Mouse (Mus musculus) forebrain, embryonic 13.5 days (tissue): ENCODE measurements around the gene CK137956. TPM values are rescaled to one million over a fixed set of nuclear protein-coding genes. Genes with fewer than 3 reads are reported as not detected.

ENCODE experiments used
- ATAC-seq: fragments of 200-750 bp; cut with Nextera tagmentation; 2 replicates; pipeline ENCODE4 v1.8.0; 2017
- H3K27ac ChIP-seq: fragments of 300-500 bp; sonication (generic); 2 replicates; pipeline ENCODE4 v1.5.1; 2015; ENCODE audit warnings: inconsistent platforms, mild to moderate bottlenecking, moderate library complexity
- H3K27me3 ChIP-seq: fragments of 300-500 bp; sonication (generic); 2 replicates; pipeline ENCODE4 v1.6.1; 2015; ENCODE audit warnings: mild to moderate bottlenecking, inconsistent platforms
- H3K36me3 ChIP-seq: fragments of 300-500 bp; sonication (generic); 2 replicates; pipeline ENCODE4 v1.6.1; 2015; ENCODE audit warnings: mild to moderate bottlenecking, inconsistent platforms; ENCODE audit not compliant: poor library complexity, severe bottlenecking
- H3K4me1 ChIP-seq: fragments of 300-500 bp; sonication (generic); 2 replicates; pipeline ENCODE4 v1.6.1; 2015; ENCODE audit warnings: inconsistent platforms
- H3K4me2 ChIP-seq: fragments of 300-500 bp; sonication (generic); 2 replicates; pipeline ENCODE4 v1.6.1; 2015; ENCODE audit warnings: inconsistent platforms, mild to moderate bottlenecking, moderate library complexity
- H3K4me3 ChIP-seq: fragments of 300-500 bp; sonication (generic); 2 replicates; pipeline ENCODE4 v1.5.1; 2015; ENCODE audit warnings: mild to moderate bottlenecking, inconsistent platforms
- H3K9ac ChIP-seq: fragments of 300-500 bp; sonication (generic); 2 replicates; pipeline ENCODE4 v1.6.1; 2015; ENCODE audit warnings: mild to moderate bottlenecking, inconsistent platforms
- H3K9me3 ChIP-seq: fragments of 300-500 bp; sonication (generic); replicated peaks from 2 replicates; pipeline ENCODE4 v1.6.1; 2016; ENCODE audit warnings: inconsistent platforms
- WGBS: fragments of 180-500 bp; shearing (Covaris S2); methylation state at CpG from one replicate; pipeline ENCODE4 v1.1.7; 2015; 5-methylcytosine and 5-hydroxymethylcytosine counted together
- polyA plus RNA-seq: library from polyadenylated mRNA; unstranded; fragments of >200 nt; fragmentation: Nextera tagmentation; extraction: Ambion mirVana; gene quantifications from 2 replicates; pipeline ENCODE4 v1.2.1, GENCODE M21; 2015

Gene CK137956
- polyA plus RNA-seq = 0.29 and 0.39 TPM in 2 replicates

GRCm38 (mm10) chr4:127970901-127971868, at the start of gene CK137956:
Gene CK137956, minus strand, starts transcription at chr4:127970951.
- Histone ChIP-seq H3K4me1 (peaks cover 14% of the 10 kb centered on the region), H3K9ac (no peak within 1 kb of the TSS), H3K4me3 (no peak within 1 kb of the TSS), H3K27me3 (peaks cover 41% of the 10 kb centered on the region), H3K4me2 (peak within 1 kb of the TSS; percentile 33), H3K9me3 (no peaks in the 10 kb centered on the region), H3K27ac (no peak within 1 kb of the TSS), H3K36me3 (no peaks in the 10 kb centered on the region)
- 4% methylated on average over 39 of the region's 39 CpGs for WGBS
- no peak for ATAC-seq

DNA sequence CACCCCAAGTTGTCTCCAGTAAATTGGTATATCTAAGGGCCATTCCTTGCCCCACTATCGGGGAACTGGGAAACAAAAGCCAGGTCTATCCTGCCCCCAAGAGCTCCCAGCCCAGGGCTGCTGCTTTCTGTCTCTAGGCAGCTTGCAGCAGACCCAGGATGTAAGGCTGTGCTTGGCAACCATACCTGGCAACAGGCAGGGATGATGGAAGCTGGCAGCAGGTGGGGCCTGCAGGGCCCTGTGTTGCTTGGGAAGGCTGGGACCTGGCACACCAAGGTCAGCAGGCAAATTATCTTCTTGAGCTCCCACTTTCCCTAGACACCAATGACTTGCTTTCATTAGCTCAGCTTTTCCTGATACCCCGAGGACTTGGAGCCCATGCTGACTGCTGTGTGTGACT, 48.7 kb upstream of the CK137956 start:
- no peaks in the 10 kb centered on the region; the same call in 1 of the 2 replicates for H3K4me1 ChIP-seq
- H3K4me3 ChIP-seq = no peak overlapping the region
- no peaks in the 10 kb centered on the region; the same call in 1 of the 2 replicates for H3K36me3 ChIP-seq
- no peaks in the 10 kb centered on the region for H3K27me3 ChIP-seq
- no peak overlapping the region for H3K4me2 ChIP-seq
- WGBS = 68% methylated on average over 2 of the region's 2 CpGs
- 0 out of 2 replicates have a peak overlapping the region, but pooled peaks have one; percentile 1 for H3K9ac ChIP-seq
- no peak overlapping the region for H3K27ac ChIP-seq
- no peak for ATAC-seq
- no peaks in the 10 kb centered on the region for H3K9me3 ChIP-seq

DNA sequence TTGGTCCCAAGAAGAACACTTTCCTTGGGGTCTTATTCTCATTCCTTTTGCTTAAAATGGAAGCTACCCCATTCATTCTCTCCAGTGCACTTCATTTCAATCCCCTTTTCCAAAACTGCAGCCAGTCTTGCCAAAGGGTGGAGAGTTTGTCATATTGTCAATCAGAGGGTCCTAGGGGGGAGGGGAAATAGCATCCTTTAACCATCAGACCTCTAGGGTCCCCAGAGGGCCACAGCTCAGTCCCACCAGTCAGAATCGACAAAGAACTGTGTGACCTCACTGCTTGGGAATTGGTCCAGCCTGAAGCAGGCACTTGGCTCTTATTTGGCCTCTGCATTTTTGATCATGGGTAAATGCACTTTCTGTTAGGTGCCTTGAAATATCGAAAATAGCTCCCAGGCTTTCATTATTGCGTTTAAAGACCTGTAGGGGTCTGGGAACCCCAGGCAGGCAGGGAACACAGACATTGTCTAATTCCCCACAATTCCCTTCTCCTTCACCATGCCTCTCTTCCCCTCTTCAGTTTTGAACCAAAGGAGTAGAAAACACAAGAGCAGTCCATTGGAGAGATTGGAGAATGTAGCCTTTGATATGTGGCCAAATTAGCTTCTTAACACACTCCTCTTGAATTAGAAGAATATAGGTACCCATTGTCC, 34.2 kb upstream of the CK137956 start:
- H3K4me3 ChIP-seq = no peak overlapping the region
- no peak overlapping the region for H3K9ac ChIP-seq
- no peaks in the 10 kb centered on the region for H3K9me3 ChIP-seq
- 50% methylated on average over 3 of the region's 3 CpGs for WGBS
- H3K27me3 ChIP-seq = no peaks in the 10 kb centered on the region
- peak; percentile 67; the same call in 1 of the 2 replicates for ATAC-seq
- no peaks in the 10 kb centered on the region for H3K36me3 ChIP-seq
- no peak overlapping the region for H3K4me2 ChIP-seq
- H3K27ac ChIP-seq = no peak overlapping the region
- H3K4me1 ChIP-seq = peaks cover 19% of the 10 kb centered on the region

- H3K4me3 ChIP-seq = no peak overlapping the region
- no peak; the same call in 1 of the 2 replicates for ATAC-seq
- H3K27ac ChIP-seq = no peak overlapping the region
- peaks cover 19% of the 10 kb centered on the region for H3K4me1 ChIP-seq
- no peaks in the 10 kb centered on the region for H3K27me3 ChIP-seq
- no peaks in the 10 kb centered on the region for H3K36me3 ChIP-seq
- no peak overlapping the region for H3K4me2 ChIP-seq
- WGBS = 82% methylated on average over 4 of the region's 4 CpGs
- H3K9ac ChIP-seq = no peak overlapping the region
- H3K9me3 ChIP-seq = no peaks in the 10 kb centered on the region
These were observed 31.9 kb upstream of the CK137956 start for GRCm38 (mm10) chr4:128002638-128003101.

GRCm38 (mm10) chr4:127999281-127999680, 28.5 kb upstream of the CK137956 start:
- Histone ChIP-seq H3K9me3 (no peaks in the 10 kb centered on the region), H3K4me2 (no peak overlapping the region), H3K27me3 (no peaks in the 10 kb centered on the region), H3K4me1 (peaks cover 7% of the 10 kb centered on the region; the same call in 1 of the 2 replicates), H3K27ac (no peak overlapping the region), H3K4me3 (no peak overlapping the region), H3K36me3 (no peaks in the 10 kb centered on the region), H3K9ac (no peak overlapping the region)
- no peak for ATAC-seq
- WGBS = 82% methylated on average over 3 of the region's 3 CpGs

DNA sequence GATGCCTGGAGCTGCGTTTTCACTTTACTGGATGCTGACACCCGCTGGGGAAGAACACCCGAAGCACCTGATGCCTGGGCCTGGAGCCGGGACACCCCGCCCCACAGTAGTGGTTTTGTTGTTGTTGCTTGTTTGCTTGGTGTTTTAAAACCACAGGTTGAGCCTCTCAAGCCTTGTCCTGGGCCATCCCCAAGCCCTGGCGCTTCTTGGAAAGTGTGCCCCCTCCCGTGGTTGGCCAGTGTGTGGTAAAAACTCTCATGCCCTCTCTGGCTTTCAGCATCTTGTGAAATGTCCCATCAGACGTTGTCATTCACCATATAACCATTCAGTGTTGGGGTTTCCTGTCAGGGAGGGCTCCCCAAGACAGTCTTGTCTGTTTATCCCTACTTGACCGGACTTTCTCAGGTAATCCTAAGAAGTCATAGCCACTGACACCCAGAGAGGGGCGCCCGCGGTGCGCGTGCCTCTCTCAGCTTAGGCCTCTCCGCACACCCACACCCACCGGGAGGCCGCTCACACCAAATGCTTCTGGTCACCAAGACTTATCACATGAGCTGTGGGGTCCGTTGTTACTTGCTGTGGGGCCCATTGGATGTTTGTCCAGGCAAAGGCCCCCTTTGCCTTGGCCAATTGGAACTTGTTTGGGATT, 18.7 kb upstream of the CK137956 start:
- 7% methylated on average over 18 of the region's 18 CpGs for WGBS
- no peak for ATAC-seq
- peaks cover 50% of the 10 kb centered on the region for H3K27me3 ChIP-seq

DNA sequence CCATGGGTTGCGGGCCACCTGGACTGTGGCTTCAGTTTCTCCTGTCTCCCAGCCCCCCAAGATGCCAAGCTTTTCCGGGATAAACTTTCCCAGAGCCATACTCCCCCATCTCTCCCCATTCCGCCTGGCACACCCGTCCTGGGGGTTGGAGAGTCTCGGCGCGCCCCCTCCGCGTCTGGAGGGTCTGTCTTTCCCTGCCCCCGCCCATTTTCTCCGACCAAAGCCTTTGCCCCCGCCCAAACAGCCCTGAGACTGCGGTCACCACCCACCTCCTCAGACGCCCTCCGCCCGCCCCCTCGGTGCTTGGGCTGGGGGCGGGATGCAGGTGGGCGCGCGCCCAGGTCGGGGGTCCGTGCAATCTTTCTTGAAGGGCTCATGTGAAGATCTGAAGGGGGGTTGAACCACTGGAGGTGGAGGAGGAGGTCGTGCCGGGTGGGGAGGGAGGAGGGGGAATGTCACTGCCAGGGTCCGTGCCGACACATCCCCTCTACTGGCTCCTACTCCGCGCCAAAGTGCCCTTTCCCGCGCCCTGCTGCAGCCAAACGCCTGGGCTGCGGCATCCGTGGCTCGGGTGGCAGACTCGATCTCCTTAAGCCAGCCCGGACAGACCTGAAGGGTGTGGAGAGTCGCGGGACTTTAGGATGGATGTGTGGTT, 17.9 kb upstream of the CK137956 start:
- Histone ChIP-seq H3K4me3 (peak overlapping the region; percentile 67), H3K9me3 (no peaks in the 10 kb centered on the region), H3K4me2 (peak overlapping the region; percentile 82), H3K9ac (peak overlapping the region; percentile 82), H3K4me1 (peaks cover 46% of the 10 kb centered on the region), H3K36me3 (no peaks in the 10 kb centered on the region), H3K27me3 (peaks cover 57% of the 10 kb centered on the region), H3K27ac (no peak overlapping the region)
- WGBS = under 1% methylated on average over 38 of the region's 39 CpGs
- ATAC-seq = no peak

More for the DNA sequence above, 18.7 kb upstream of the CK137956 start:
- no peak overlapping the region for H3K27ac ChIP-seq
- H3K4me2 ChIP-seq = peak overlapping the region; percentile 82
- no peaks in the 10 kb centered on the region for H3K9me3 ChIP-seq
- H3K4me3 ChIP-seq = peak overlapping the region; percentile 67
- peak overlapping the region; percentile 82 for H3K9ac ChIP-seq
- H3K36me3 ChIP-seq = no peaks in the 10 kb centered on the region
- peaks cover 46% of the 10 kb centered on the region for H3K4me1 ChIP-seq

DNA sequence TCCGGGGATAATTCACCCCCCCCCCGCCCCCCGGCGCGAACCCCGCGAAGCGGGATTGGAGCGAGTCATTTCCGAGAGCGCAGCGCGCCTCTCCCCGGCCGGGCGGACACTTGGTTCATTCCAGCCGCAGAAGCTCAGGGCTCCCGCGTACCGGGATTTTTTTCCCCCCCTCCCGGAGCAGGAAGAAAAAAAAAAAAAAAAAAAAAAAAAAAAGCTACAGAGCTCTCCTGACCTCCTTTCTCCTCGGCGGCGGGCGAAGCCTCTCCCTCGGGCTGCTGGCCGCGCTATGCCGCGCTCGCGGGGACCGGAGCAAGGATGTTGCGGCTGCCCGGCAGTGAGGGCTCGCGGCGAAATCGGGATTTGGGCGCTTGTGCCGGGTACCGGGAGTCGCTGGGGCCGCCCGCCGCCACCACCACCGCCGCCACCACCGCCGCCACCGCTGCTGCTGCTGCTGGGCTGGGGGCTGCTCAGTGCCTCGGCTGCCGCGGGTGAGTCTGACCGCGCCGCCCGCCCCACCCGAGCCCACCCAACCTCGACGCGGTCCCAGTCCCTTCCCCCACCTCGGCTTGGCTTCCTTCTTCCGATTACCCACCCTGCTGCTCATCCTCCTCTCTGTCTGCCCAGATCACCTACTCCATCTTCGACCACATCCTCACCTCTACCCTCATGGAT, 17.2 kb upstream of the CK137956 start, which contains the start of gene Csmd2:
Csmd2 (plus strand) TSS at position 74 of the 672 bp plus-strand sequence.
- Histone ChIP-seq H3K9ac (peak within 1 kb of the TSS; percentile 82), H3K4me3 (peak within 1 kb of the TSS; percentile 67), H3K36me3 (no peaks in the 10 kb centered on the region), H3K4me1 (peaks cover 46% of the 10 kb centered on the region), H3K27me3 (peaks cover 57% of the 10 kb centered on the region), H3K4me2 (peak within 1 kb of the TSS; percentile 82), H3K9me3 (no peaks in the 10 kb centered on the region), H3K27ac (peak within 1 kb of the TSS; percentile 76)
- ATAC-seq = peak; percentile 17; the same call in 1 of the 2 replicates
- WGBS = 0% methylated on average over 36 of the region's 65 CpGs

DNA sequence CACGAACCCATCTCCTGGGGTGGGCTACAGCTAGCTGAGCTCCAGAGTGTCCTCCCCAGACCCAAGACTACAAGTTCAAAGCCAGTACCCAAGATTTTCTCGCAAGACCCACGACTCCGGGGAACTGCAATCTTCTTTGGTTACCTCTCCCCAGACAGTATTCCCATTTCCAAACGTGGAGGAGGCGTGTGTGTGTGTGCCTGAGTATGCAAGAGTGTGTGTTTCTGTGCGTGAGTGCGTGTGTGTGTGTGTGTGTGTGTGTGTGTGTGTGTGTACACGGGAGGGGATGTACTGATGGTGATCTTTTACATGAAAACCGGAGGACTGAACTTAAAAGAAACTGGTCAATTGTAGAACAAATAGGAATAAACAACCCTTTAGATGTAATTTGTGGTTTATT, 16.5 kb upstream of the CK137956 start:
- Histone ChIP-seq H3K9ac (peak overlapping the region; percentile 82), H3K9me3 (no peaks in the 10 kb centered on the region), H3K27me3 (peaks cover 63% of the 10 kb centered on the region), H3K36me3 (no peaks in the 10 kb centered on the region), H3K4me3 (peak overlapping the region; percentile 67), H3K27ac (0 out of 2 replicates have a peak overlapping the region, but pooled peaks have one; percentile 31), H3K4me2 (peak overlapping the region; percentile 82), H3K4me1 (peaks cover 46% of the 10 kb centered on the region)
- no peak for ATAC-seq
- 4% methylated on average over 10 of the region's 10 CpGs for whole genome bisulfite sequencing

GRCm38 (mm10) chr4:127986491-127987075, 15.8 kb upstream of the CK137956 start:
- H3K27ac ChIP-seq = peak overlapping the region; percentile 76
- peaks cover 47% of the 10 kb centered on the region for H3K4me1 ChIP-seq
- peak; percentile 34 for ATAC-seq
- H3K4me3 ChIP-seq = peak overlapping the region; percentile 67
- peaks cover 63% of the 10 kb centered on the region for H3K27me3 ChIP-seq
- no peaks in the 10 kb centered on the region for H3K9me3 ChIP-seq
- WGBS = 3% methylated on average over 25 of the region's 25 CpGs
- no peaks in the 10 kb centered on the region for H3K36me3 ChIP-seq
- peak overlapping the region; percentile 82 for H3K4me2 ChIP-seq
- H3K9ac ChIP-seq = peak overlapping the region; percentile 45
